Mouse (Mus musculus): Measurements from ENCODE around the gene Adamts9.
A peak's percentile ranks its signal among the peaks of the same experiment; 100 is the strongest.

DNA sequence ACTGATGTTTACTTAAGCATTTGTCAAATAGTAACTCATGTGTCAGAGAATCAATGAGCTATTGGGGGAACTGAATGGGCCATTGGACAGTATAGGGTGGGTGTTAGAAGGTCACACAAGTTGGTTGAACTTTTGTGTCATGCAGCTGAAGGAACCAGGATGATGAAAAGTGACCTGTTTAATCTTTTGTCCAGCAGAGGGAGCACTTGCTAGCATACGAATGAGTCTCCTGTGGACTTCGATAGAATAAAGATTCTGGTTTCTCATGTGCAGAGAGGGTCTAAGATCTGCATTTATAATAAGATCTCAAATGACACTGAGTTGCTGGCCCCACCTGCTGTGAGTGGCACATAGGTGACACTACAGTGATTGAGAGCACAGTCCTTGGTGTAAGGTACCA is 166.9 kb downstream of the Adamts9 start:
- TF ChIP-seq ZC3H11A (IDR thresholded peaks at IDR 0.05; ENCODE audit: borderline replicate concordance, low read depth, low read length) (peak; percentile 40; the same call in 1 of the 2 replicates), HCFC1 (IDR thresholded peaks at IDR 0.05; ENCODE audit: borderline replicate concordance, insufficient read depth, low read length) (no peak), CHD2 (IDR thresholded peaks at IDR 0.05; ENCODE audit: low read depth, low read length) (no peak), ZNF384 (IDR thresholded peaks at IDR 0.05; ENCODE audit: low read depth, low read length) (no peak)

Data from ES-E14 (cell line).